Mouse (Mus musculus): ENCODE measurements around the gene Cnot10.

Gene Cnot10

DNA sequence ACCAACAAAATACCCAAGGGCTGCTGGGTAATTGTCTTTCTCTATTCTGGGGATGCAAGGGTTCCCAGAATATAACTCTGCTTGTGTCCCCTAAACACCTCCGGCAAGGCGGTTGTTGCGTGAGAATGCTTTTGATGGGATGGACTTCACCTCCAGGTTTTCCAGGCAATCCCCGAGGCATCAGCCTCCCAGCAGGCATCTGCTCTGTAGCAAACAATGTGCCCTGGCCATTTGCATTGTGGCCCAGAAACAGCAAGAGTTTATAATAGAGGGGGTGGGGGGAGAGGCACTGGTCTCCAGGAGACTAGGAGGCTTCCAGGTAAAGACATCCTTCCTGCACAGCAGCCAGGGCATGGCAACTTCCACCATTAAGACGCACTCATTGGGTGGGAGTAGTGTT is 90.9 kb downstream of the Cnot10 start:
- in situ Hi-C loops (cut with MboI, MseI), result no loop called here

DNA sequence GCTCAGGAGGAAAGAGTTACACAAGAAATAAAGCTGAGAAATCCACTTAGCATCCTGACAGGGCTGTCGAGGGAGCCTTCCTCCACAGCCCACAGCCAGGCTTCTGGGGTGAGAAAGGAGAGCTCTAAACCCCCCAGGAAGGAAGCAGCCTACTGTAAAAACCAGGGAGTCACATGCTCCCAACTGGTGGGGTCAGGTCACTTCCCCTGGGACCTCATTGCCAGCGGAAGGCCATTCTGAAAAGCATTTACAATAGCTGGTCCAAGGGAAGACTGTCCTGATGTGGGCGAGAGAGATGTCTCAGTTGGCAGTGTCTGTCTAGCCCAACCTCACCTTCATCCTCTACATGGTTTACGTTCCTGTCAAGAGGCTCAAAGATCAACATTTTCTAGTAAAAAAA is 91.5 kb downstream of the Cnot10 start:
- in situ Hi-C loops (cut with MboI, MseI), result no loop called here

DNA sequence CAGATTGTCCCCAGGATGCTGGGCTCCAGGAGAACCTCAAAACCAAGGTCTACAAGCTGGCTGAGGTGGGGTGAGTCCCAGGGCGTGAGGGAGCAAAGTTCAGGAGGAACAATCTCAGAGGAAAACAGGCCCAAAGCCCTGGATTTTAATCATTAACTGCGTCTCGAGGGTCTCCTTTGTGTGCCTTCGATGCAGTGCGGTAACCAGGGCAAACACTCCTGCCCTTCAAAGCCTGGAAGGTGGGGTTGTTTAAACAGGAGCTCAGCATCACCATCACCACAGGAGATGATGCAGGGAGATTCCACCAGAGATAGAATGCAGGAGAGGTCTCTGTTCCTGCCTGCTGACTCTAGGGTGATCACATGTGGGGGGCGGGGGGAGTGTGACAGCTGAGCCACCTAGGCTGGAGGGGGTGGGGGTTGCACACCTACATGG is 92.3 kb downstream of the Cnot10 start:
- in situ Hi-C loops (cut with MboI, MseI), result no loop called here

DNA sequence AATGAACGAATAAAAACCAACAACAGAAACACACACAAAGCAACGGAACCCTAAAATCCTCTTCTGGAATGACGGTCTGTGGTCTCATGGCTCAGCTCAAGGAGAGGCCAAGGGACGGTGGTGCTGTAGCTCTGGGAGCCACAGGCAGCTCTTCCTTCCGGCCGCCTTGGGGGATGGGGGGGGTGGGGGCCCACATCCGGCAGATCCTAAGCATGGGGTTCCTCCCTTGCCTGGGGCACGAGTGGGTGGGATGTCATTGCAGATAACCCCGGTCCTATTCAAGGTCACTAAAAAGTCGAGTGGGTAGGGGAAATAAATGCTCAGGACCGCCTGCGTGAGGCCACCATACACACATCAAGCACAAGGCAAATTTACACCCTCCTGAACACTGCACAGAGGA is 93.2 kb downstream of the Cnot10 start:
- in situ Hi-C loops (cut with MboI, MseI), result no loop called here

DNA sequence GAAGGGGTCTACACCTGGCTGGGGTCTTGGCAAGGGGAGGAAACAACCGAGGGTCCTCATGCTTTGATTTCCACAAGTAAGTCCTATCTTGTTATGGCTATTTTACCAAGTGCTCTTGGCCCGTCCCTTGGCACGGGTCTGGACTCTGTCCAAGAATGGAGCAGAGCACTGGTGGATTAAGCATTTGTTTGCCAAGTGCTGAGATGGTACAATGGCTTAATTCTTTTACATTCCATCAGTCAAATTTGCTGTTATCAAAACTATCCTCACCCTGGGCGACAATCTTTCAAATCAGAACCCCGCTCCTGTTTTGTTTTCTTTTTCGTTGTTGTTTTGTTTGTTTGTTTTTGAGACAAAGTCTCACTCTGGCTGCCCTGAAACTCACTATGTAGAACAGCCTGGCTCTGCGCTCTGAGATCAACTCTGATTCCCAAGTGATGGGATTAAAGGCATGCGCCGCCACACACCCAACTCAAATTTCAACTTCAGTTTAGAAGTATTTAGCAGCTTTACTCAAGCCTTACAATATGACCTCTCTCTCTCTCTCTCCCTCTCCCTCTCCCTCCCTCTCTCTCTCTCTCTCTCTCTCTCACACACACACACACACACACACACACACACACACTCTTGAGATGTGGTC is 95.1 kb downstream of the Cnot10 start:
- in situ Hi-C loops (cut with MboI, MseI), result no loop called here

DNA sequence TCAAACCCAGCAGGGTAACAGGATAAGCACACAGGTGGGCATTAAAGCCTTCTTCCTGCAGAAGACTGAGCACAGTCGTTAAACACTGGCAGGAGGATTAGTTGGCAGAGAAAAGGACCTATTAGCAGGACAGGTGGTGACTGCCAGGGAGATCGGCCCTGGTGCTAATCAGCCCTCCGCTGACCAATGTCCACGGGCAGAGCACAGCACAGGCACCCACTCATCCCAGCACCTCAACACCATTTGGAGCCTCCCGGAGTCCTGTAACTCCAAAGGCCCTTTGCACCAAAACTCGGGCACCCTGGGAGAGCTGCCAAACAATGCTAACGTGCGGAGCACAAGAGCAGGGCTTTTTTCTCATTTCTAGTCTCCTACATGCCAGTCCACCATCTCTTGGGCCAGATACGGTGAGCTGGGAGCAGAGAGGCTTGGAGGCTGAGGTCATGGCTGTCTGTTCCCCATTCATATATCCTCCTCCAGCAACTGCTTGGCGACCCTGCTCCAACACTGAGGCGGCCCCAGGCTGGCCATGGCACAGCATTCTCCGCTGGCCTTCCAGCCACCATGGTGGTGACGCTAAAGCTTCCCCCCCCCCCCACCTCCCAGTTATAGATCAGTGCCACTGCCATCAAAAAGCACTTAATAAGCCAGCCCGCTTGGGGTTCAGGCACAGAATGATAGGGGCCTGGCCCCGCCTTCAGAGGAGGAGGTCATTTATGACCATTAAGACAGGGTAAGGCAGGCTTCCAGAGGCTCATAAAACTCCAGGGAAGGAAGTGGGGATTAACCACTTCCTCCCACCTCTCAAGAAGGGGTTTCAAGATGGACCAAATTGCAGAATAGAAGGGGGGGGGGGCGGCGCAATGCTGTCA is 95.9 kb downstream of the Cnot10 start:
- in situ Hi-C loops (cut with MboI, MseI), result no loop called here

DNA sequence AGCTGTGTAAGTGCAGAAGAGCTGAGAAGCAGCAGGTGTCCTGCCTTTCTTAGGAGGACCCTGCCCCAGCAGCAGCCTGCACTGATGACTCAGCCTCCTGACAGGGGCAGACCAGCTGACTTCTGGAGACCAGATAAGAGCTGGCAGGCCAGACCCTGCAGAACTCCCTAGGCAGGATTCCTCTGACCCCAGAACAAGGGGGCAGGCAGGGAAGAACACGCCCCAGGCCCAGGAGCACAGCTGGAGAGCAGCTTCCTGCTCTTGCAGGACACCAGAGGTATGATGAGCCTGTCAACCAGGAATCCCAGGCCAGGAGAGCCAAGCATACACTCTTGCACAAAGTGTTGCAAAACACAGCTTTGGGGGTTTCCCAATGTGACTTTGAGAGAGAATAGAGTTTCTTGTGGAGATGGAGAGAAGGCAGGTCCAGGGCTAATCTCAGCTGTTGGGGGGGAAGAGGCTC is 98.7 kb downstream of the Cnot10 start:
- in situ Hi-C loops (cut with MboI, MseI), result no loop called here

DNA sequence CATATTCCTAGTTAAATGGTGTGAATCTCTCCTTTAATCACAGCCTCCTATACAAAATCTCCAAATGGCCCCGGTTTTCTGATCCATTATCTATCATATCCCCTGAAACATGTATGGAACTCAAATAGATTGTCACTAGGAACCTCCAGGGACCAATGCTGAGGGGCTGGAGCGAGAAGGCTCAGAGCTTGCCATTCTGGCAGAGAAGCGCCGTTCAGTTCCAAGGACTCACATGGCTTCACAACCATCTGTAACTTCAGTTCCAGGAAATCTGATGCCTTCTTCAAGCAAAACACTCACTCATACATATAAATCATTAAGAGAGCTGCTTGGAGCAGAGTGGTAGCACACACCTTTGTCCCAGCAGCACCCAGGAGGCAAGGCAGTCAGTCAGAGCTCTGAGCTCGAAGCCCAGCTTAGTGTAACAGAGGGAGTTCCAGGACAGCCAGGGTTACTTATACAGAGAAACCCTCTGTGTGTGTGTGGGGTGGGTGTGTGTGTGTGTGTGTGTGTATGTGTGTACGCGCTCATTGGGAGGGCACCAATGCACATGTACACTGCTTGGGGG is 100.9 kb downstream of the Cnot10 start:
- in situ Hi-C loops (cut with MboI, MseI), result no loop called here

DNA sequence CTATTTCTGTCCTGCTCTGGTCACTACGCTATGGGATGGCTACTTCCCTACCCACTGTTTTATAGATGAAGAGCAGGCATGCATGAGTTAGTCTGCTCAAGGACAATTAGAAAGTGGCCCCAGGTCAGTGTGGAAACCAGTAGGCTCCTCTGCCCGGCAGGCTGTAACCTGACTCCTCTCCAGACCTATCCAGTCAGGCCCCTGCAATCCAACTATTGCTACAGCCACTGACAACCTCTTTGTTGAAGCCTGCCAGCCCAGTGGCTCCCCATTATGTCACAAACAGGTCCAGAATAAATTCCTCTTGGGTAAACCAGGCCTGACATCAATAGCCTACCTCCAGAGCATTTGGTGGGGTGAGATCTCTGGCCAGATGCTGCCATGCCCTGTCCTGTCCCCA is 103.4 kb downstream of the Cnot10 start:
- in situ Hi-C loops (cut with MboI, MseI), result no loop called here
